Mouse (Mus musculus) megakaryocyte-erythroid progenitor cell, adult 5 weeks (primary cell): ENCODE measurements around the gene Commd8. TPM values are rescaled to one million over a fixed set of nuclear protein-coding genes. Genes with fewer than 3 reads are reported as not detected.

ENCODE experiments used
- polyA plus RNA-seq: library from polyadenylated mRNA; stranded (reverse); fragments of >175 nt; gene quantifications from 2 replicates; pipeline ENCODE4 v1.2.3, GENCODE M21; 2012

The Commd8 gene
- 4.5 and 6.6 TPM in 2 replicates for polyA plus RNA-seq

DNA sequence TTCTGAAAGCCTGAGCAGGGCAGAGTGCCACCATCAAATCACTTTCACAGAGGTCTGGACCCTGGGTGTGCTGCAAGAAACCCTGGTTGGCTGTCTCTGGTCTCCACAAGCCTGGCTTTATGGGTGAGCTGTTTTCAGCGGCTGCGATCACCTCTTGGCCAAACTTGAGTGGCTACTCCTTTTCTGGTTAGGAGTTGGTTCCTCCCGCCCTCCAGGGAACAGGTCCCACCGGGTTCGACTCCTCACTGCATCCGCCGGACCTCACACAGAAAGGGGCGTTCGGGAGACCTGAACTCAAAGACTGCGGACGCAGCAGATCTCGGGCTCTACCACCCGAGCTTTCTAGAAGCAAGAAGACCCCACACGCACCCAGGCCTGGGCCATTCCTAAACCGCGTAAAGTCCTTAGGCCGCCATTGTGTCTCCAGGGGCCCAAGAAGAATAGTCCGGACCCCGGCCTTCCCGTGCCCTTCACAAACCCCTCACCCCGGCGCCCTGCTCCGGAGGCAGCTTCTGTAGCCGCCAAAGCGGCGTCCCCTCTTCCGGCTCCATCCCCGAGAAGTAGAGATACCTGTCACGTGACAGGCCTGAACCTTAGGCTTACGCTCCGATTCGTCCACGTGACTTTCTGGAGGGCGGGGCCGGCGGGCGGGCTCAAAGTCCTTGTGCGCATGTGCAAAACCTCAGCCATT lies at the start of gene Commd8:
Gene Commd8 (minus strand): TSS at position 596 of the 691 bp plus-strand sequence.

